Mouse (Mus musculus): ENCODE data around the gene Kcnc1. TPM values are rescaled to one million over a fixed set of nuclear protein-coding genes. Genes with fewer than 3 reads are reported as not detected.

Kcnc1 gene
- polyA plus RNA-seq, 1 experiment from 2014 or later: 0.05 TPM

DNA sequence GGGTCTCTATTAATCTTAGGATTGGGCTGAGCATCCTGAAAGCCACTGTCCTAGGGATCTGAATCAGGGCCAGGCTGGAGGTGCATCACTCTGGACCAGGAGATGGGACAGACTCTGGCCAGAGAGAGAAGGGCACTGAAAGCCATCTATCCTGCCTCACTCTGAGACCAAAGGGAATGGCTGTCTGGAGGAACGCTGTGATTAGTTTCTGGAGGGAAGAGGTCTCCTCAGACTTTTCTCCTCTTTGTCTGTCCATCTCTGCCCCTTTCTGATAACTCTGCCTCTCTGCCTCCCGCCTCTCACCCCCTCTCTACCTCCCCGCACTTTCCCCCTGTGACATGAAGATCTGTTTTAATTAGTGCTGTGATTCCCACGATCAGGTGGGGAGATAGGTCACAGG is 1.4 kb upstream of the Kcnc1 start:
- H3K4me2 ChIP-seq: no peak overlapping the region
- 59% methylated on average over 4 of the region's 4 CpGs for WGBS
- no peaks in the 10 kb centered on the region for H3K36me3 ChIP-seq
- no peak for ATAC-seq (ENCODE audit: extremely low read depth, insufficient number of reproducible peaks, low FRiP score, low TSS enrichment)
- H3K9ac ChIP-seq: no peak overlapping the region
- H3K4me3 ChIP-seq: no peak overlapping the region
- H3K4me1 ChIP-seq: peaks cover 17% of the 10 kb centered on the region
- no peaks in the 10 kb centered on the region for H3K9me3 ChIP-seq
- no peak overlapping the region for H3K27ac ChIP-seq (replicated peaks)
- H3K27me3 ChIP-seq (replicated peaks): peaks cover 82% of the 10 kb centered on the region

DNA sequence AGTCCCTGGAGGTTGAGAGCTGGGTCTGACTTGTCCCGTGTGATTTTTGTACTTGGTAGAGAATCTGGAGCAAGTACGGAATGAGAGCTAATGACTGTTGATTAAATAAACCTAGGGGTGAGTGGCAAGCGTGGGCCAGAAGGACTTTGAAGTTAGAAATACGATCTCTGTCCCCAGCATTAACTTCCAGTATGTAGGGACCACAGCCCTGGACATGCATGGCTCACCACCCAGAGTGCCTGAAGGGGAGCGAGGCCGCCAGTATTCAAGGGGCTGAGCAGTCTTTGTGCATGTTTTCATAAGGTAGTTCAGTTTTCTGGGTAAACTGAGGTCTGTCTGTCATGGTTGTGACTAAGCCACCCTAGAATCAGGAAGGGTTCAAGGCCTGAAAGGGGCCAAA is 726 bp upstream of the Kcnc1 start:
- Histone ChIP-seq H3K27me3 (replicated peaks) (peaks cover 86% of the 10 kb centered on the region), H3K9me3 (no peaks in the 10 kb centered on the region), H3K4me3 (peak overlapping the region; percentile 56; the same call in 1 of the 2 replicates), H3K4me2 (peak overlapping the region; percentile 94), H3K36me3 (no peaks in the 10 kb centered on the region), H3K9ac (no peak overlapping the region), H3K27ac (replicated peaks) (no peak overlapping the region), H3K4me1 (peaks cover 17% of the 10 kb centered on the region)
- 33% methylated on average over 6 of the region's 6 CpGs for WGBS
- ATAC-seq (ENCODE audit: extremely low read depth, insufficient number of reproducible peaks, low FRiP score, low TSS enrichment): no peak

DNA sequence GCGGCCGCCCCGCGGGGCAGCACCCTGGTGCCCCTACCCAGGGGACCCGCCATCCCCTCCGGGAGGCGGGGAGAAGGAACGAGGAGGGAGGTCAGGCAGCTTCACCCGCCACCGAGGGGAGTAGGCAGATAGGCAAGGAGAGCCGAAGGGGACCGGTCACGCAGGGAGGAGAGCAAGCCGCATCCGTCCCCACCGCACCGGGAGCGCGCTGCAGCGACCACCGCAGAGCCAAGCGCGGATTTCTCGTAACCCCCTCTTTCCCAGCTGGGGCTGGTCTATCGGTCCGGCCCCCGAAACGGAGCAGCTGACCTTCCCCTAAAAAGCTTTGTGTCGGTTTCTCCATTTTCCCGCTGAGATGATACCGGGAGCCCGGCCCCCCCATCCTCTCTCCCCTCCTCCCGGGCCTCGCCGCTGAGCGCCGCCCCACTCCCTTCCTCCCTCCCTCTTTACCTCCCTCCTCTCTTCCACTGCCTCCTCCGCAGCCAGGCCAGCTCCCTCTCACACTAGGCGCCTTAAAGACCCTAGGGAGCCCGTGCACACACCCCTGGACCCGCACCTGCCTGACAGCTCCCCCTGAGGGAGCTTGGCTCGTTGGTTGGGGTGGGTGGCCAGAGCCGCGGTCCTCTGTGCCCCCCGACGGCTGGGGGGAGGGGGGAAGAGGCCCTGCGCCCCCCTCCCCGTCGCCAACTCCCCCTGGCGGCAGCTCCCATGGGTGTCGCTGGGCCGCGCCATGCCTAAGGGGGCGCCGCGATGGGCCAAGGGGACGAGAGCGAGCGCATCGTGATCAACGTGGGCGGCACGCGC is 833 bp downstream of the Kcnc1 start:
- Histone ChIP-seq H3K4me3 (peak overlapping the region; percentile 56), H3K27ac (replicated peaks) (no peak overlapping the region), H3K9me3 (no peaks in the 10 kb centered on the region), H3K27me3 (replicated peaks) (peaks cover 86% of the 10 kb centered on the region), H3K4me1 (peaks cover 17% of the 10 kb centered on the region), H3K9ac (no peak overlapping the region), H3K4me2 (peak overlapping the region; percentile 94), H3K36me3 (no peaks in the 10 kb centered on the region)
- 2% methylated on average over 56 of the region's 64 CpGs for WGBS
- no peak for ATAC-seq (ENCODE audit: extremely low read depth, insufficient number of reproducible peaks, low FRiP score, low TSS enrichment)

DNA sequence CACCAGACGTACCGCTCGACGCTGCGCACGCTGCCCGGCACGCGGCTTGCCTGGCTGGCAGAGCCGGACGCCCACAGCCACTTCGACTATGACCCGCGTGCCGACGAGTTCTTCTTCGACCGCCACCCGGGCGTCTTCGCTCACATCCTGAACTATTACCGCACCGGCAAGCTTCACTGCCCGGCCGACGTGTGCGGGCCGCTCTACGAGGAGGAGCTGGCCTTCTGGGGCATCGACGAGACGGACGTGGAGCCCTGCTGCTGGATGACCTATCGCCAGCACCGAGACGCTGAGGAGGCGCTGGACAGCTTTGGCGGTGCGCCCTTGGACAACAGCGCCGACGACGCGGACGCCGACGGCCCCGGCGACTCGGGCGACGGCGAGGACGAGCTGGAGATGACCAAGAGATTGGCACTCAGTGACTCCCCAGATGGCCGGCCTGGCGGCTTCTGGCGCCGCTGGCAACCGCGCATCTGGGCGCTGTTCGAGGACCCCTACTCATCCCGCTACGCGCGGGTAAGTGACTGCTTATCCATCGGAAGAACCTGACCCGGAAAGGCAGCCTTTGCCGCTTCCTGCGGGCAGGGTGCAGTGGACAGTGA is 1.5 kb downstream of the Kcnc1 start:
- Histone ChIP-seq H3K27me3 (replicated peaks) (peaks cover 83% of the 10 kb centered on the region), H3K4me2 (peak overlapping the region; percentile 94), H3K4me1 (peaks cover 17% of the 10 kb centered on the region), H3K4me3 (peak overlapping the region; percentile 56), H3K36me3 (no peaks in the 10 kb centered on the region), H3K9me3 (no peaks in the 10 kb centered on the region), H3K9ac (no peak overlapping the region), H3K27ac (replicated peaks) (no peak overlapping the region)
- 8% methylated on average over 70 of the region's 70 CpGs for WGBS
- no peak for ATAC-seq (ENCODE audit: extremely low read depth, insufficient number of reproducible peaks, low FRiP score, low TSS enrichment)

DNA sequence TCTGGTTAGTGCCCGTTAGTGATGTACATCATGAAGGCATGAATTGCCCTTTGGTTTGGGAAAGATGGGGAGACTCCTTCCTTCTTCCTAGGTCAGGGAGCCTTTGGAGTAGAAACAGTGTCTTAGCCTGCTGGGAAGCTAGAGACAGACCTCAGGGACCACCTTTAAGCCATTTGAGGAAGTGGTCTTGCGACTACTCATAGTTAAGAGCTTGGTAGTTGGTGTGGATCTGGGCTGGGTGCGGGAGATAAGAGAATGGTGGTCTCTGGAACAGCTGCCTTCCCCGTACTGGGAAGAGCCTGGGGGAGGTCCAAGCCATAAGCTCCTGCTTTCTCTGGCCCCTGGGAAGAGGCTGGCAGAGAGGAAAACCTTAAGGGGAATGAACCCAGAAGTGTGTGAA is 2.3 kb downstream of the Kcnc1 start:
- peaks cover 17% of the 10 kb centered on the region for H3K4me1 ChIP-seq
- no peak for ATAC-seq (ENCODE audit: extremely low read depth, insufficient number of reproducible peaks, low FRiP score, low TSS enrichment)
- H3K4me3 ChIP-seq: no peak overlapping the region
- H3K27me3 ChIP-seq (replicated peaks): peaks cover 79% of the 10 kb centered on the region
- no peak overlapping the region for H3K4me2 ChIP-seq
- 49% methylated on average over 4 of the region's 4 CpGs for WGBS
- H3K9ac ChIP-seq: no peak overlapping the region
- no peak overlapping the region for H3K27ac ChIP-seq (replicated peaks)
- no peaks in the 10 kb centered on the region for H3K36me3 ChIP-seq
- no peaks in the 10 kb centered on the region for H3K9me3 ChIP-seq

DNA sequence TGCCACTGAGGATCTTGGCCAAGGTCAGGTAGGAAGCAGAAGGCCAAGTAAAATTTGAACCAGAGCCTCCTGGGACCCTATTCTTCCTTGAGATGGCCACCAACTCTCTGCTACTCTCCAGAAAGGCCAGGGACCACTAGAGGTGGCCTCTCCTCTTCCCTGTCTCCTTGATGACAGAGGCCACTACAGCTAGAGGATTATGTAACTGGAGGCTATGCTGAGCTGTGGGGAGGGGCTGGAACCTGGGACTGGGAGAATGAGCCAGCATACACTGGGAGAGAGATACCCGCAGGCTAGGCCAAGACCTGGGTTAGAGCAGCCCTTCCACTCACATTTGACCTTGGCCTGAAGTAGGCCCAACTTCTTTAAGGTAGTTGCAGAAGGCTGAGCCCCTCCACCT is 3.4 kb downstream of the Kcnc1 start:
- Histone ChIP-seq H3K36me3 (no peaks in the 10 kb centered on the region), H3K9ac (no peak overlapping the region), H3K4me1 (peaks cover 17% of the 10 kb centered on the region), H3K27ac (replicated peaks) (no peak overlapping the region), H3K4me2 (no peak overlapping the region), H3K9me3 (no peaks in the 10 kb centered on the region), H3K4me3 (no peak overlapping the region), H3K27me3 (replicated peaks) (peaks cover 72% of the 10 kb centered on the region)
- 57% methylated on average over 1 of the region's 1 CpGs for WGBS
- no peak for ATAC-seq (ENCODE audit: extremely low read depth, insufficient number of reproducible peaks, low FRiP score, low TSS enrichment)

DNA sequence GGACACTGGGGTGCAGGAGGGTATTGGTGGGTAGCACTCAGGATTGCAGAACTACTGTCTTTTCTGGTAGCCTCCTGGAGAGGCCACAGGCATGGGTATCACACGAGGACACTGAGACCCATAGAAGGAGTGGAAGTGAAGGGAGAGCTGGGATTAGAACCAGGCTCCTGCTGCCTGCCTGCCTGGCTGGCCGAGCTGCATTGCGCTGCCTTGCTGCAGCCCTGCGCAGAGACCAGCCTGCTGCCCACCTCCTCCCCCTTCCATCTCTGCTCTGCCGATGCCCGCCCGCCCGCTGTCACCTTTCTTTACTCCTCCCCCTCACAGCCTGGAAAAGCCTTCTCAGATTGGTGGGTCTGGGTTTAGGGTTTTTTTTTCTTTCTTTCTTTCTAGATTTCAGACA is 4.0 kb downstream of the Kcnc1 start:
- 35% methylated on average over 8 of the region's 8 CpGs for WGBS
- Histone ChIP-seq H3K4me1 (peaks cover 17% of the 10 kb centered on the region), H3K27ac (replicated peaks) (no peak overlapping the region), H3K27me3 (replicated peaks) (peaks cover 72% of the 10 kb centered on the region), H3K9me3 (no peaks in the 10 kb centered on the region), H3K4me3 (no peak overlapping the region), H3K36me3 (no peaks in the 10 kb centered on the region), H3K4me2 (no peak overlapping the region), H3K9ac (no peak overlapping the region)
- ATAC-seq (ENCODE audit: extremely low read depth, insufficient number of reproducible peaks, low FRiP score, low TSS enrichment): no peak

DNA sequence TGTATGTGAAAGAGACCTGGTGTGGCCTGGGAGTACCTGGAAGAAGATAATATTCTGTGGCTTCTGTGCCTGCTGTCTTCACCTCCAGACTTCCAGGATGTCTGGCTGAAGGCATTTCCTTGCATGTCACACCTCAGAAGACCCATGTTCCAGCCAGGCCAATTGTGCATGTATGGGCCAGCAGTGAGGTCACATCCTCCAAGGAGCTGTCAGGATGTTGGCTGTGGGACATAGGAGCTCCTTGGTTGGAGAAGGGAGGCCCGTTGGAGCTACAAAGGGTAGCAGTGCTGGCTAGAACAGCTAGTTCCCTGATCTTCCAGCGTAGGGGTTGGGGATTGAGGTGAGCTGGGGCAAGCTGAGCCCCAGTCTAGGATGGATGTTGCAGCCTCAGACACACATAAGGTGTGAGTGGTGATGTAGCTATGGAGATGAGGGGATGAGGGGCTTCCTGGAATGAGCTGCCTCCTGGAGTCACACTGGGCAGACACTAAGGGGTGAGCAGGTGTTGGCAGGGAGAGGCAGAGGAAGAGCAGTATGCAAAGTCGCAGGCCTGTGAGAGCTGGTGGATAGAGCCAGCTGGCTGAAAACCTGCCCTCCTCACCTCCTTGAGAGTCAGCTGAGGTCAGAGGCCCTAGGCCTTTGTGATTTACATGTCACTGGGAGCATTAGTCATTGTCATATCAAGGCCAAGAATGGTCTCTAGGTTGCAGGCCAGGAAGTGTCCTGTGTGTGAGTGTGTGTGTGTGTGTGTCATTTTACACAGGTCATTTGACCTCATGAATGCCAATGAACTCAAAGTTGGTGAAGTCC is 5.3 kb downstream of the Kcnc1 start:
- peaks cover 10% of the 10 kb centered on the region; the same call in 1 of the 2 replicates for H3K4me1 ChIP-seq
- H3K9me3 ChIP-seq: no peaks in the 10 kb centered on the region
- WGBS: 57% methylated on average over 3 of the region's 3 CpGs
- H3K27ac ChIP-seq (replicated peaks): no peak overlapping the region
- no peak overlapping the region for H3K4me3 ChIP-seq
- H3K9ac ChIP-seq: no peak overlapping the region
- peaks cover 71% of the 10 kb centered on the region for H3K27me3 ChIP-seq (replicated peaks)
- H3K36me3 ChIP-seq: no peaks in the 10 kb centered on the region
- no peak for ATAC-seq (ENCODE audit: extremely low read depth, insufficient number of reproducible peaks, low FRiP score, low TSS enrichment)
- H3K4me2 ChIP-seq: no peak overlapping the region

DNA sequence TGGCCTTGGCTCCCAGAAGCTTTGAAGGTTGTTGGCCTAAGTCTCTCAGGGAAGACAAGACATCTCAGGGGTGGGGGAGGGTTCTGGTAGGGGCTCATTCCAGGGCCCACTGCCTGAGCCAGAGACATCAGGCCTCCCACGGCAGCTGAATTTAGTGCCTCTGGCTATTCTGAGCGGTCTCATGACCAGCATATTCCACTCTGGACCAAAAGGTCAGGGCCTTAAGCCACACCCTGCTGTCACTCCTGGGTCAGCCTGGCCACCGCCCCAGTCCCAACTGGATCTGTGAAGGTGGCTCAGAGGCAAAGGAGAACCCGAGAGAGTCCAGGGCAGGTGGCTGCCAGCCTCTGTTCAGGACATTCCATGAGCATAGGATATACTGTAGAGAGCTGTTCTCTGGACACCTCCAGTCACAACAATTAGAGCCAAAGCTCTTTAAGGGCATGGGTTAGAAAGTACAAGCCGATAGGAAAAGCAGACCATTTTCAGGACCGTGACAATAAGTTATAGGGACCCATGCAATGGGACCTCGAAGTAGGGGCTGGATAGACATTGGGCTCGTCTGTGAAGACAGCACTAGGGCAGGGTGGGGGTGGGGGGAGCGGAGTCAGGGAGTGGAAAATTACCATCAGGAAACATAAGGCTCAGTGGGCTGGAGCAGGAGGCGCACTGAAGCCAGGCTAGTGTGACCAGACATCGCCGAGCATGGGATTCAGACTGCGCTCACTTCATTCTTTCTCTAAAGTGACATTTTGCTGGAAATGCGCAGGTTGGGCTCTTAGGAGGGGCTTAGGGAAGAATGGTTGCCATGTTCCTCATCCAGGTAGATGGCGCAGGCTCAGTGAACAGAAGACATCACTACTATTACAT is 7.6 kb downstream of the Kcnc1 start:
- H3K27me3 ChIP-seq (replicated peaks): peaks cover 54% of the 10 kb centered on the region
- H3K4me1 ChIP-seq: no peaks in the 10 kb centered on the region
- H3K4me2 ChIP-seq: no peak overlapping the region
- 73% methylated on average over 15 of the region's 15 CpGs for WGBS
- no peaks in the 10 kb centered on the region for H3K9me3 ChIP-seq
- ATAC-seq (ENCODE audit: extremely low read depth, insufficient number of reproducible peaks, low FRiP score, low TSS enrichment): no peak
- no peaks in the 10 kb centered on the region for H3K36me3 ChIP-seq
- no peak overlapping the region for H3K4me3 ChIP-seq
- H3K27ac ChIP-seq (replicated peaks): no peak overlapping the region
- no peak overlapping the region for H3K9ac ChIP-seq

DNA sequence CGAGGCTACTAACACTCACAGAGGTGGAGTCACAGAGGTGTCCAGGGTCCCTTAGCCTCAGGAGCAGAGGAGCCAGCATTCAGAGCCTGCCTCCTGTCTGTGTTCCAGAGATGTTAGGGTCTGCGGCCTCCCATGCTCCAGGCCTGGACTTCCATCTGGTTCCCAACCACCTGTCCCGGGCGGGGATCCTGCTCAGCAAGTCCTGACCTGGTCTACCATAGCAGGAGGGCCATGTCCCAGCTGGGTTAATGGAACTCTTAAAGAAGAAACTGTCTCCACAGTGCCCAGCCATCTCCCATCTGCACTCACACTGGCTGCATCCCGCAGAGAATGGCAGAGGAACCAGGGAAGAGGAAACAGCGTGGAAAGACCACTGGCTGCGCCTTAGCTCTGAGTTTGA is 8.5 kb downstream of the Kcnc1 start:
- 82% methylated on average over 7 of the region's 7 CpGs for WGBS

DNA sequence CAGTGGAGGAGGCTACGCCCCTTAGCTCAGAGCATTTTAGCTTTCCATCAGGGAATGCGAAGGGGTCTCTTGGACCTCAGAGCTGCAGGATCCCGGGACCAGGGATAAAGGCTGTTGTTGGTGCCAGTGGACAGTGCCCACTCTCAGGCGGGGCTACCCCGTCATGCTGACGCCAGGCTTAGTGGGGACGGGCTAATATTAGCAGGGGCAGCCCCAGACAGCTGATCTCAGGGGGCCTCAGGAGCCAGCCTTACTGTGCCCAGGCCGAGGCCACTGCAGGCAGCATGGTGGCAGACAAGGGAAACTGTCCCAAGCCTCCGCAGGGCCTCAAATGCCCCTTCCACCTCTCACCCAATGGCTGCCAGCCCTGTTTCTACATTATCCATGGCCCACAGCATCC is 12.3 kb downstream of the Kcnc1 start:
- H3K36me3 ChIP-seq: no peaks in the 10 kb centered on the region
- no peak overlapping the region for H3K4me2 ChIP-seq
- ATAC-seq (ENCODE audit: extremely low read depth, insufficient number of reproducible peaks, low FRiP score, low TSS enrichment): no peak
- no peak overlapping the region for H3K9ac ChIP-seq
- H3K27ac ChIP-seq (replicated peaks): no peak overlapping the region
- WGBS: 67% methylated on average over 9 of the region's 9 CpGs
- peaks cover 38% of the 10 kb centered on the region for H3K27me3 ChIP-seq (replicated peaks)
- H3K9me3 ChIP-seq: no peaks in the 10 kb centered on the region
- no peak overlapping the region for H3K4me3 ChIP-seq
- no peaks in the 10 kb centered on the region for H3K4me1 ChIP-seq

More for the DNA sequence above, 8.5 kb downstream of the Kcnc1 start:
- no peak overlapping the region for H3K9ac ChIP-seq
- no peak overlapping the region for H3K27ac ChIP-seq (replicated peaks)
- H3K9me3 ChIP-seq: no peaks in the 10 kb centered on the region
- H3K4me2 ChIP-seq: no peak overlapping the region
- peaks cover 48% of the 10 kb centered on the region for H3K27me3 ChIP-seq (replicated peaks)
- no peak for ATAC-seq (ENCODE audit: extremely low read depth, insufficient number of reproducible peaks, low FRiP score, low TSS enrichment)
- no peaks in the 10 kb centered on the region for H3K36me3 ChIP-seq
- H3K4me3 ChIP-seq: no peak overlapping the region
- no peaks in the 10 kb centered on the region for H3K4me1 ChIP-seq
